Mouse (Mus musculus) spleen, adult 2 months (tissue): ENCODE data around the gene Jund.

Experiments used
- CTCF ChIP-seq: fragments of 200-500 bp; IDR thresholded peaks from 2 replicates; pipeline ENCODE4 v1.5.1; 2011; ENCODE audit warnings: mild to moderate bottlenecking, inconsistent platforms; ENCODE audit not compliant: insufficient read depth, insufficient read length, insufficient replicate concordance; ENCODE audit errors: extremely low read depth
- POLR2A ChIP-seq: fragments of 200-500 bp; IDR thresholded peaks from 2 replicates; pipeline ENCODE4 v1.6.1; 2011; ENCODE audit warnings: low read depth, low read length, inconsistent platforms

- TF ChIP-seq POLR2A (no peak), CTCF (no peak)
These were observed 7.5 kb upstream of the Jund start for GRCm38 (mm10) chr8:70691230-70691629.
